Mouse (Mus musculus): Measurements from ENCODE around the gene Cox17.

Cox17 gene

GRCm38 (mm10) chr16:38395060-38395730, 48.4 kb downstream of the Cox17 start:
- no peak for DNase-seq (ENCODE audit: low spot score)

GRCm38 (mm10) chr16:38396155-38396554, 49.4 kb downstream of the Cox17 start:
- DNase-seq (ENCODE audit: low spot score) = peak; percentile 71

- DNase-seq (ENCODE audit: low spot score) = no peak
Measured at GRCm38 (mm10) chr16:38398266-38398665, 51.5 kb downstream of the Cox17 start.

GRCm38 (mm10) chr16:38399076-38399475, 52.3 kb downstream of the Cox17 start:
- DNase-seq (ENCODE audit: low spot score) = no peak

GRCm38 (mm10) chr16:38399531-38400231, 52.9 kb downstream of the Cox17 start:
- DNase-seq (ENCODE audit: low spot score) = peak; percentile 62

- DNase-seq (ENCODE audit: low spot score) = no peak
Measured at GRCm38 (mm10) chr16:38400311-38400960, 53.6 kb downstream of the Cox17 start.

GRCm38 (mm10) chr16:38401468-38401867, 54.7 kb downstream of the Cox17 start:
- DNase-seq (ENCODE audit: low spot score) = no peak
